Mouse (Mus musculus): ENCODE results near the gene Slc33a1. TPM values are rescaled to one million over a fixed set of nuclear protein-coding genes. Genes with fewer than 3 reads are reported as not detected.
A peak's percentile ranks its signal among the peaks of the same experiment; 100 is the strongest.

Gene Slc33a1
- polyA plus RNA-seq, 1 experiment from 2014 or later: 15.4 TPM

GRCm38 (mm10) chr3:63928878-63929859, 35.4 kb downstream of the Slc33a1 start, which contains the start of gene E130311K13Rik:
TSS of gene E130311K13Rik (minus strand) at chr3:63929472.
- Histone ChIP-seq H3K9me3 (no peaks in the 10 kb centered on the region), H3K4me1 (replicated peaks) (no peaks in the 10 kb centered on the region), H3K27me3 (no peaks in the 10 kb centered on the region), H3K4me2 (replicated peaks) (peak within 1 kb of the TSS; percentile 67), H3K27ac (peak within 1 kb of the TSS; percentile 80), H3K4me3 (replicated peaks) (peak within 1 kb of the TSS; percentile 69), H3K9ac (replicated peaks) (peak within 1 kb of the TSS; percentile 88), H3K36me3 (no peaks in the 10 kb centered on the region)
- peak; percentile 98 for ATAC-seq
- 5% methylated on average over 48 of the region's 48 CpGs for WGBS

- H3K9me3 ChIP-seq: no peaks in the 10 kb centered on the region
- no peak overlapping the region for H3K4me2 ChIP-seq (replicated peaks)
- H3K36me3 ChIP-seq: 0 out of 2 replicates have a peak, but pooled peaks cover 2% of the 10 kb centered on the region
- H3K27ac ChIP-seq: no peak overlapping the region
- H3K4me3 ChIP-seq (replicated peaks): no peak overlapping the region
- H3K27me3 ChIP-seq: no peaks in the 10 kb centered on the region
- no peak overlapping the region for H3K9ac ChIP-seq (replicated peaks)
- no peak for ATAC-seq
- no peaks in the 10 kb centered on the region for H3K4me1 ChIP-seq (replicated peaks)
- WGBS: 58% methylated on average over 3 of the region's 3 CpGs
These were observed 44.9 kb downstream of the Slc33a1 start for GRCm38 (mm10) chr3:63919634-63920033.

DNA sequence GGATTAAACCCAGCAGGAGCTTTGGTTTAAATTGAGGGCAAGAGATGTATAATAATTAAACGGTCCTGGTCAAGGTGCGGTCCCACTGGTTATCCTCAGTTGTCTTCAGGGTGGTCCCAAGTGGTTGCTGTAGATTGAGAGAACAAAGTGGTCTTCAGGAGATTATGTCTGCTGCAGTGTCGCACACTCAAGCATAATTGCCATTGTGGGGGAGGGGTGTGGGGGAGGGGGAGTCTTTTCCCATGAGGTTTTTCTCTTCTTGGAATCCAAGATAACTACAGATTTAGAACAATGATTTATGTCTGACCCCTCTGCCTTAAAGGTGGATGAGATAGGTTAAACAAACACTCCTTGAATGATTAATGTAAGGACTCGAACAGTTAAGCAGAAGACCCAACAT, 54.3 kb downstream of the Slc33a1 start:
- Histone ChIP-seq H3K36me3 (no peaks in the 10 kb centered on the region), H3K27me3 (no peaks in the 10 kb centered on the region), H3K4me2 (replicated peaks) (no peak overlapping the region), H3K9ac (replicated peaks) (no peak overlapping the region), H3K4me1 (replicated peaks) (peaks cover 3% of the 10 kb centered on the region), H3K4me3 (replicated peaks) (no peak overlapping the region), H3K27ac (no peak overlapping the region), H3K9me3 (no peaks in the 10 kb centered on the region)
- WGBS: 91% methylated on average over 4 of the region's 4 CpGs
- no peak for ATAC-seq

DNA sequence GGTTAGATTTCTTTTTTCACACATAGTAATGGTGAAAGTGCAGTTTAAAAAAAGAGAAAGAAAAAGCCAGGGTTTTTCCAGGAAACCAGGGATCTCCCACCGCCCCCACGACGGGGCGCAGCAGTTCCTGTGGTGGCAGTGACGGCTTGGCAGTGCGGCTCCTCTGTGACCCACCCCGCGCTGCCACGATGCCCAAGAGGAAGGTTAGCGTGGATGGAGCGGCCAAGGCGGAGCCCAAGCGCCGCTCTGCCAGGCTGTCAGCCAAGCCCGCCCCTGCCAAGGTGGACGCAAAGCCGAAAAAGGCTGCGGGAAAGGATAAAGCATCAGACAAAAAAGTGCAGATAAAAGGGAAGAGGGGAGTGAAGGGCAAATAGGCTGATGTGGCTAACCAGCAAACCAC, 59.3 kb downstream of the Slc33a1 start:
- under 1% methylated on average over 18 of the region's 18 CpGs for WGBS

GRCm38 (mm10) chr3:63904157-63904556, 60.4 kb downstream of the Slc33a1 start:
- Histone ChIP-seq H3K4me3 (replicated peaks) (no peak overlapping the region), H3K36me3 (no peaks in the 10 kb centered on the region), H3K9ac (replicated peaks) (no peak overlapping the region), H3K4me1 (replicated peaks) (peaks cover 22% of the 10 kb centered on the region), H3K4me2 (replicated peaks) (no peak overlapping the region), H3K9me3 (no peaks in the 10 kb centered on the region), H3K27me3 (peaks cover 4% of the 10 kb centered on the region), H3K27ac (no peak overlapping the region)
- WGBS: 78% methylated on average over 2 of the region's 2 CpGs
- ATAC-seq: no peak

More for the DNA sequence above, 59.3 kb downstream of the Slc33a1 start:
- H3K9me3 ChIP-seq: no peaks in the 10 kb centered on the region
- peak overlapping the region; percentile 66 for H3K9ac ChIP-seq (replicated peaks)
- peak overlapping the region; percentile 39 for H3K4me3 ChIP-seq (replicated peaks)
- H3K27ac ChIP-seq: no peak overlapping the region
- no peaks in the 10 kb centered on the region for H3K36me3 ChIP-seq
- peaks cover 16% of the 10 kb centered on the region for H3K4me1 ChIP-seq (replicated peaks)
- H3K4me2 ChIP-seq (replicated peaks): peak overlapping the region; percentile 68
- peaks cover 4% of the 10 kb centered on the region for H3K27me3 ChIP-seq
- ATAC-seq: peak; percentile 60

DNA sequence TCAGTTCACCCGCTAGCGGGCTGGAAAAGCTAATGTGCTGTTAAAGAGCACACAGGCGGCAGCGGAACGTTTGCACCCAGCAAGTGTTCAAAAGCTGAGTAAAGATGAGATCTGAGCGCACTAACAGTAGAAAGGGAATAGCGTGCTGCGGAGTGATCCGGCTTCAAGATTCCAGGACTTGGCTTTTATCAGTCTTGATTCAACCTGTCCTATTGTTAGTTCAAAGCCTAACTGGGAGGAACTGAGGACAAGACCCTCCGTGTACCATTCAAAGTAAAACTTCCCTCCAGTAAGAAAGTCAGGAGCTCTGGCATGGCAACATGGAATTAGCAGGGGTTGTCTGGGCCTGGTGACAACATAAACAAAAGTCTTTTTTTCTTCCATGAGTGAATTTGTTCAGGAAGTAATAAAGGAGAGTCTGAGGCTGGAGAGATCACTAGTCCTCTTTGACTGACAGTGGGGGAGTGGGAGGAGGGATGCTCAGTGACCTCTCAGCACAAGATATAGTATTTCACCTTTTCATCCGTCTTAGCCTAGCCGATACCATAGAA, 64.5 kb downstream of the Slc33a1 start:
- Histone ChIP-seq H3K36me3 (no peaks in the 10 kb centered on the region), H3K4me3 (replicated peaks) (peak overlapping the region; percentile 65), H3K4me1 (replicated peaks) (peaks cover 47% of the 10 kb centered on the region), H3K9me3 (no peaks in the 10 kb centered on the region), H3K27me3 (peaks cover 4% of the 10 kb centered on the region), H3K4me2 (replicated peaks) (peak overlapping the region; percentile 65), H3K27ac (peak overlapping the region; percentile 91), H3K9ac (replicated peaks) (0 out of 2 replicates have a peak overlapping the region, but pooled peaks have one; percentile 23)
- peak; percentile 13; the same call in 1 of the 2 replicates for ATAC-seq
- under 1% methylated on average over 12 of the region's 12 CpGs for WGBS

DNA sequence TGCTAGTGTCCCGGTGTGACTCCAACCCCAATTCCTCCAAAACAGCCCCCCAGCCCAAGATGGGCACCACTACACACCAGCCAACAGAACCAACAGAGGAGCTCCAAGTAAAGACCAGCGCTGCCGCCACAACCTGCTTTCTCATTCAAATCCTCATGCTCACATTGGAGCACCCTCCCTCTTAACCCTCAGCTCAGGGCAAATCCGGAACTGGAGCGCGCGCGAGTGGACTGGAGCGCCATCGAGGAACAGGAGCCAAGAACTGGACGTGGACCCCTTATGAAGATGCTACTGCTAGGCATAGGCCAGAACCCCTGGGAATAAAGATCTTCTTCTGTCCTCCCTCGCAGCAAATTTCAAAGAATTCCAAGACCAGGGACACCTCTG, 65.3 kb downstream of the Slc33a1 start, which contains the start of gene Plch1:
Gene Plch1, minus strand, starts transcription at position 164 of the 387 bp plus-strand sequence.
- Histone ChIP-seq H3K4me1 (replicated peaks) (peaks cover 46% of the 10 kb centered on the region), H3K9ac (replicated peaks) (peak within 1 kb of the TSS; percentile 79), H3K27ac (peak within 1 kb of the TSS; percentile 91), H3K4me2 (replicated peaks) (peak within 1 kb of the TSS; percentile 65), H3K9me3 (no peaks in the 10 kb centered on the region), H3K27me3 (peaks cover 2% of the 10 kb centered on the region), H3K4me3 (replicated peaks) (peak within 1 kb of the TSS; percentile 65), H3K36me3 (no peaks in the 10 kb centered on the region)
- peak; percentile 85 for ATAC-seq
- 0% methylated on average over 12 of the region's 12 CpGs for WGBS

GRCm38 (mm10) chr3:63898581-63899308, 65.8 kb downstream of the Slc33a1 start:
- ATAC-seq: peak; percentile 89
- Histone ChIP-seq H3K27me3 (no peaks in the 10 kb centered on the region), H3K9ac (replicated peaks) (peak overlapping the region; percentile 79), H3K4me2 (replicated peaks) (peak overlapping the region; percentile 65), H3K4me3 (replicated peaks) (peak overlapping the region; percentile 65), H3K36me3 (no peaks in the 10 kb centered on the region), H3K27ac (peak overlapping the region; percentile 91), H3K9me3 (no peaks in the 10 kb centered on the region), H3K4me1 (replicated peaks) (peaks cover 46% of the 10 kb centered on the region)
- under 1% methylated on average over 41 of the region's 41 CpGs for WGBS

GRCm38 (mm10) chr3:63897177-63897576, 67.4 kb downstream of the Slc33a1 start:
- H3K27ac ChIP-seq: peak overlapping the region; percentile 56
- no peaks in the 10 kb centered on the region for H3K27me3 ChIP-seq
- WGBS: 10% methylated on average over 1 of the region's 1 CpGs
- H3K4me1 ChIP-seq (replicated peaks): peaks cover 49% of the 10 kb centered on the region
- peak overlapping the region; percentile 60 for H3K9ac ChIP-seq (replicated peaks)
- no peak for ATAC-seq
- H3K4me2 ChIP-seq (replicated peaks): peak overlapping the region; percentile 65
- no peaks in the 10 kb centered on the region for H3K9me3 ChIP-seq
- H3K36me3 ChIP-seq: no peaks in the 10 kb centered on the region
- peak overlapping the region; percentile 65 for H3K4me3 ChIP-seq (replicated peaks)

GRCm38 (mm10) chr3:63896303-63896702, 68.3 kb downstream of the Slc33a1 start:
- Histone ChIP-seq H3K27me3 (no peaks in the 10 kb centered on the region), H3K4me1 (replicated peaks) (peaks cover 46% of the 10 kb centered on the region), H3K9me3 (no peaks in the 10 kb centered on the region), H3K4me2 (replicated peaks) (peak overlapping the region; percentile 65), H3K4me3 (replicated peaks) (no peak overlapping the region), H3K27ac (peak overlapping the region; percentile 58; the same call in 1 of the 2 replicates), H3K9ac (replicated peaks) (no peak overlapping the region), H3K36me3 (no peaks in the 10 kb centered on the region)
- ATAC-seq: no peak
- WGBS: 38% methylated on average over 4 of the region's 4 CpGs

DNA sequence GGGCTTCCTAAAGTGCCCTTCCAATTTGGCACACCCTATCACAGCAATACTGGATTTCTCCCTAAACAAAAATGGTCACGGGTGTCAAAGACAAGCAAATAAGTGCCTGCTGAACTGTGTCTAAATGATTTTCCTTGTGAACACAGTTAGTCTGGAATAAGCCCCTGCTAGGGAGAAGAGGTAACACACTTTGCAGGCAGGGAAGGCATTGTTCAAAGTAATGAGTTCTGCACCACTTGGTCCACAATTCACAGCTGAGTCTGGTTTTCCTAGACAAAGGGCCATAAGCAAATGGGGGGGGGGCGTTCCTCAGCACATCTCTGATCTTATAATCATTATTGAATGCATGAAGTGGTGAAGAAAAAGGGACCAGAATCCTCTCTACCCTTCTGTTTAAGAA, 68.8 kb downstream of the Slc33a1 start:
- no peak overlapping the region for H3K4me3 ChIP-seq (replicated peaks)
- H3K4me2 ChIP-seq (replicated peaks): peak overlapping the region; percentile 36
- H3K27ac ChIP-seq: peak overlapping the region; percentile 58; the same call in 1 of the 2 replicates
- no peak for ATAC-seq
- no peaks in the 10 kb centered on the region for H3K9me3 ChIP-seq
- no peaks in the 10 kb centered on the region for H3K27me3 ChIP-seq
- peaks cover 43% of the 10 kb centered on the region for H3K4me1 ChIP-seq (replicated peaks)
- H3K36me3 ChIP-seq: no peaks in the 10 kb centered on the region
- H3K9ac ChIP-seq (replicated peaks): no peak overlapping the region
- 10% methylated on average over 2 of the region's 2 CpGs for WGBS

Measured in midbrain, embryonic 13.5 days (tissue).